Mouse (Mus musculus) brain, embryonic 14.5 days (tissue): ENCODE measurements around the gene Enpp3.

Experiments
- CTCF ChIP-seq: fragments of 200-500 bp; IDR thresholded peaks from 2 replicates; pipeline ENCODE4 v1.5.1; 2012; ENCODE audit warnings: inconsistent platforms, mild to moderate bottlenecking, moderate library complexity, borderline replicate concordance; ENCODE audit not compliant: insufficient read depth, insufficient read length; ENCODE audit errors: extremely low read depth
- POLR2A ChIP-seq: fragments of 200-500 bp; IDR thresholded peaks from 2 replicates; pipeline ENCODE4 v1.6.1; 2012; ENCODE audit warnings: mild to moderate bottlenecking, inconsistent platforms, borderline replicate concordance; ENCODE audit not compliant: poor library complexity, insufficient read depth, insufficient read length, severe bottlenecking; ENCODE audit errors: extremely low read depth

DNA sequence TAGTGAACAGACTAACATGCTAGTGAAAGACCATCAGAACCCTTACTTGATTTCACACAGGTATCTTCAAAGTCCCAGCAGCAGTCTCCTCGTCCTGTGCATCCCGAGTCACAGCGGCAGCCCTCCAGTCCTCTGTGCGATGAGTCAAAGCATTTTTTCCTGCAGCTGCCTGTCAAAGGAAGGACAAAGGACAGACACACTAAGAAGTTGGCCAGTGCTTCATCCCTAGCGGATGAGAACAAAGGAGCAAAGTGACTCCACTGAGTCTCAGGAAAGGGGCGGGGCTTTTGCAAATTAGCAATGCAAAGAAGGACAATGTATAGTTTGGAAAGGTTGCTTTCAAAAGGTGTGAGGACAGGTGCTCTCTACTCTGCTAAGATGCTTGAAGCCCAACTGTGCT lies 16.5 kb downstream of the Enpp3 start:
- TF ChIP-seq CTCF: no peak
- TF ChIP-seq POLR2A: no peak
